Mouse (Mus musculus) thymus, adult 2 months (tissue): ENCODE measurements around the gene Gm10160. TPM values are rescaled to one million over a fixed set of nuclear protein-coding genes. Genes with fewer than 3 reads are reported as not detected.
A peak's percentile ranks its signal among the peaks of the same experiment; 100 is the strongest.

Experiments used
- DNase-seq: peaks from one replicate; pipeline ENCODE4 v3.0.0; 2021
- H3K27ac ChIP-seq: fragments of 200-500 bp; 2 replicates; pipeline ENCODE4 v1.5.1; 2012; ENCODE audit warnings: low read length, control low read depth; ENCODE audit not compliant: control insufficient read depth, insufficient read depth
- H3K27me3 ChIP-seq: fragments of 200-500 bp; 2 replicates; pipeline ENCODE4 v1.6.1; 2012; ENCODE audit warnings: mild to moderate bottlenecking, low read length, moderate library complexity, mixed read lengths; ENCODE audit not compliant: control insufficient read depth, insufficient read depth
- H3K36me3 ChIP-seq: fragments of 200-500 bp; 2 replicates; pipeline ENCODE4 v1.6.1; 2012; ENCODE audit warnings: mild to moderate bottlenecking, low read length, moderate library complexity; ENCODE audit not compliant: control insufficient read depth, insufficient read depth
- H3K4me1 ChIP-seq: fragments of 200-500 bp; replicated peaks from 2 replicates; pipeline ENCODE4 v1.6.1; 2012; ENCODE audit warnings: low read length; ENCODE audit not compliant: control insufficient read depth, insufficient read depth
- H3K4me3 ChIP-seq: fragments of 200-500 bp; 2 replicates; pipeline ENCODE4 v1.5.1; 2012; ENCODE audit warnings: mild to moderate bottlenecking, low read length, control low read depth, moderate library complexity; ENCODE audit not compliant: control insufficient read depth, insufficient read depth
- CTCF ChIP-seq: fragments of 200-500 bp; IDR thresholded peaks from 2 replicates; pipeline ENCODE4 v1.5.1; 2012; ENCODE audit warnings: mild to moderate bottlenecking, control low read depth, low read length, moderate library complexity, borderline replicate concordance; ENCODE audit not compliant: control insufficient read depth, poor library complexity, insufficient read depth; ENCODE audit errors: extremely low read depth
- POLR2A ChIP-seq: fragments of 200-500 bp; IDR thresholded peaks from 2 replicates; pipeline ENCODE4 v1.6.1; 2012; ENCODE audit warnings: mild to moderate bottlenecking, low read length, control low read depth, moderate library complexity; ENCODE audit not compliant: control insufficient read depth, poor library complexity, insufficient read depth; ENCODE audit errors: extremely low read depth
- WGBS: fragments of 180-500 bp; shearing (Covaris S2); methylation state at CpG from one replicate; pipeline ENCODE4 v1.1.7; 2018; 5-methylcytosine and 5-hydroxymethylcytosine counted together
- polyA plus RNA-seq: library from polyadenylated mRNA; depleted of rRNA; stranded (reverse); fragments of >200 nt; gene quantifications from 2 replicates; pipeline ENCODE4 v1.2.3, GENCODE M21; 2012; rRNA removed

Gene Gm10160
- not detected in 2 replicates for polyA plus RNA-seq

DNA sequence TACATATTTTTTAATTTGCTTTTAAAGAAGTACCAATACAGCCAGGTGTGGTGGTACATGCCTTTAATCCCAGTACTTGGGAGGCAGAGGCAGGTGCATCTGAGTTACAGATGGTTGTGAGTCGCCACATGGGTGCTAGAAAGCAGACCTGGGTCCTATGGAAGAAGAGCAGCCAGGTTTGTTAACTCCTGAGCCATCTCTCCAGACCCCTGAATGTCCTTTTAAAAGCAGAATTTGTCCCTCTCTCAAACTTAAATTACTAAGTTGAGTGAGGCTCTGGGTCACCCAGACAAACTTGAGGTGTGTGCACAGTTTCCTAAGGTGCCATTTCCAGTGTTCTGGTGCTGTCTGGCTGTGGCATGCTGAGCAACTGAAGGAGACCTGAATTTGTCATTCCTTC, at the start of gene Gm10160:
Gene Gm10160, minus strand, starts transcription at position 101 of the 400 bp plus-strand sequence.
- WGBS = 82% methylated on average over 1 of the region's 1 CpGs
- H3K27ac ChIP-seq = no peak within 1 kb of the TSS
- H3K4me3 ChIP-seq = no peak within 1 kb of the TSS
- no peaks in the 10 kb centered on the region for H3K27me3 ChIP-seq
- no peak for DNase-seq
- peaks cover 15% of the 10 kb centered on the region for H3K4me1 ChIP-seq
- H3K36me3 ChIP-seq = no peaks in the 10 kb centered on the region
- no peak for TF ChIP-seq POLR2A
- no peak for TF ChIP-seq CTCF

DNA sequence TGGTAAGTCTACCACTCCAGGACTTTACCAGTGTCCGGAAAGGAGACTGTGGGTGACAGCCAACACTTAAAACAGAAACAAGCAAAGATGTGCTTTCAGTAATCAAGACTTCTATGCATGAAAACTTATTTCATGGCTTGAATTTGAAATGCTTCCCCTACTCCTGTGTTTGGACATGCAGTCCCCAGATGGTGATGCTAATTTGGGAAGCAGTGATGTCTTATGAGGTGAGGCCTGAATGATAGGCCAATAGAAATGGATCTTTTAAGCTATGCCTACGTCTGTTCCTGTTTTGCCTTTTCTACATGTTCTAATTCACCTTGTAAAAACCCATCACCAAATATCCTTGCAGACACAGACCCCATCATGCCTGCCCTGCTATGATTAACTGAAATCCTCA, 49.3 kb upstream of the Gm10160 start:
- H3K27me3 ChIP-seq = no peaks in the 10 kb centered on the region
- H3K4me1 ChIP-seq = no peaks in the 10 kb centered on the region
- no peaks in the 10 kb centered on the region for H3K36me3 ChIP-seq
- no peak overlapping the region for H3K4me3 ChIP-seq
- TF ChIP-seq CTCF = no peak
- TF ChIP-seq POLR2A = no peak
- no peak for DNase-seq
- 96% methylated on average over 2 of the region's 2 CpGs for WGBS
- H3K27ac ChIP-seq = no peak overlapping the region

DNA sequence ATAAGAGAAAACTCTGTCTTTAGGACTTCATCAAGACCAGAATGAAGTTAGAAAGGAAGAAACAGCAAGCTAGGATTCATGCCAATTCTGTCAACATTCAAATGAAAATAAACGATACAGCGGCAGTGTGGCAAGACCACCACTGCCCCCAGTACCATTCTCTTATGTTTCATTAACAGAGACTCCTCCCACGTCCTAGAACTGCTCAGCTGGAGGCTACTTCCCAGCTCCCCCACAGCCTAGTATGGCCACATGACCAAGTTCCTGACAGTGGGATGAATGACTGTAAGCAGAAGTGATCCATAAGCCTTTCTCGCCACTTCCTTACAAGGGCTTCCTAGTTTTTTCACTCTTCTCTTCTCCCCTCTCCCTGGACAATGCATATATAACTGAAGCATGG, 48.5 kb upstream of the Gm10160 start:
- 92% methylated on average over 4 of the region's 4 CpGs for WGBS
- Histone ChIP-seq H3K4me3 (no peak overlapping the region), H3K4me1 (no peaks in the 10 kb centered on the region), H3K27me3 (no peaks in the 10 kb centered on the region), H3K27ac (no peak overlapping the region), H3K36me3 (no peaks in the 10 kb centered on the region)
- TF ChIP-seq POLR2A (no peak), CTCF (no peak)
- DNase-seq = no peak

DNA sequence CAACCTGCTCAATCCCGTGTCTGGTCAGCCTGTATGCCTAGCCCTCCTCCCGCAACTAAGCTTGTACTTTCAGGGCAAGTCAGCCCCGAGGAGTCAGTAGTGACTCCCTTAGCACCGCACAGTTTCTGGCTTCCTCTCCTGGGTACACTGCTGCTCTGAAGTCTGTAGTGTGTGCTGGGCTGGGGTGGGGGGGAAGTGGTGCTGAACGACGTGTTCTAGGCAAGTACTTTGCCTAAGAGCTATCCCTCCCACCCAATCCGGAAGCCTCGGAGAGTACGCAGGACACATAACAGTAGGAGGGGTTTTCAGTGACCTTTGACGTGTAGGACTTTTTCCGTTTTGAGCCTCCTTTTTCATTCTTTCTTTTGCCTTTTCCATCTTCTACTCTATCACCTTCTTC, 43.8 kb upstream of the Gm10160 start:
- WGBS = 83% methylated on average over 11 of the region's 11 CpGs
- TF ChIP-seq POLR2A = no peak
- TF ChIP-seq CTCF = no peak
- no peaks in the 10 kb centered on the region for H3K4me1 ChIP-seq
- no peak overlapping the region for H3K4me3 ChIP-seq
- no peaks in the 10 kb centered on the region for H3K36me3 ChIP-seq
- H3K27ac ChIP-seq = no peak overlapping the region
- no peaks in the 10 kb centered on the region for H3K27me3 ChIP-seq
- DNase-seq = no peak

DNA sequence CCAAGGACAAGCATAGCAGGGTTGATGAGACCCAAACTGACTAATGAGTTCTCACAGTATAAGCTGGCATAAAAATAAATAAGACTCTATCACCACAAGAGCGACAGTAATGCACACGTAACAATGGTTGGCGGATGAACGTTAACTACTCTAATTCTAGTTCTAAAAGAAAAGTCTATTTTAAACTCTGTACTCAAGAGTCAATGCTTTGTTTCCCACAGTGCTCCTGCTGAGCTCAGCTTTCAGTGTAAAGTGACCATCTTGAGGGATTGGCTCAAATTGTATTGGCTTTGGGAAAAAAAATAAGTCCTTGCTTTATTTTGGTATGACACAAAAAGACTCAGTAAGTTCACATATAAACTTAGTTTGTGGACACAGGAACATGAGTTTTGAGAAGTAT, 29.5 kb upstream of the Gm10160 start:
- peaks cover 15% of the 10 kb centered on the region for H3K36me3 ChIP-seq
- H3K27me3 ChIP-seq = no peaks in the 10 kb centered on the region
- no peak overlapping the region for H3K4me3 ChIP-seq
- no peak for TF ChIP-seq CTCF
- TF ChIP-seq POLR2A = no peak
- WGBS = 98% methylated on average over 4 of the region's 4 CpGs
- no peak for DNase-seq
- no peak overlapping the region for H3K27ac ChIP-seq
- H3K4me1 ChIP-seq = peaks cover 7% of the 10 kb centered on the region

DNA sequence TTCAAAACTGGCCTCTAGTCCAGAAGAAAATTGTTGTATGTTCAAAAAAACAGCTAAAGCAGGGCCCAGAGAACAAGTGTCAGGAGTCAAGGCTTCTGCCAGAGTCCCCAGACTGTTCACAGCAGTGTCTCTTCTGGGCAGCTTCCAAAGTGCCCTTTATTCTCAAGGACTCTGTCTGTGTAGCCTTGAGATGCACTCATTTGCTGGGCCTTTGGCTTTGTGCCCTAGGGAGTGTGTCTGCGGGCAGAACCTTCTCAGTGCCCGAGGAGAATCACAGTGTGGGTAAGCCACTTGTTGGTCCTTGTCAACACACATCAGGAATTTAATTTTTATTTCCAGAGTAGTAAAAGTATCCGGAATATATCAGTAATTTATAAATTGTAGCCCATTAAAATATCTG, 26.0 kb upstream of the Gm10160 start:
- no peak for DNase-seq
- Histone ChIP-seq H3K4me1 (peaks cover 19% of the 10 kb centered on the region), H3K4me3 (no peak overlapping the region), H3K27me3 (no peaks in the 10 kb centered on the region), H3K27ac (peak overlapping the region; percentile 70; the same call in 1 of the 2 replicates), H3K36me3 (peaks cover 19% of the 10 kb centered on the region)
- TF ChIP-seq POLR2A = no peak
- no peak for TF ChIP-seq CTCF
- 80% methylated on average over 3 of the region's 3 CpGs for WGBS

DNA sequence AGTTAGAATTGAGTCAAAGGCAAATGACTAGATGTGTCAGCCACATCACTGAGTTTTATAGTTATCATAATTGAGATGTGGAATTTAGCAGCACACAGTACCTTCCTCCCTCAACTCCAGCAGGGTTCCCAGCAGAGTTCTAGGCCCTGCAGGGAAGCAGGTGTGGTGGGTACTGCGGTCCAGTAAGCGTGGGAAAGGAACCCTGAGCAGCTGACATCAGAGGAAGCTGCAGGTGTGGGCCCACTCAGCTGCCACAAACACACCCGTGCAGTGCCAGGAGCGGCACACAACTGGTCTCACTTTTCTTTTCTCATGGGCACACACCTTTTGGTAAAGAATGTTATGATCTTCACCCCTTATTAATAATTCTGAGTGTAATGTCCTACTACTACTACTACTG, 25.2 kb upstream of the Gm10160 start:
- peaks cover 19% of the 10 kb centered on the region for H3K36me3 ChIP-seq
- peak; percentile 75 for DNase-seq
- TF ChIP-seq CTCF (no peak), POLR2A (no peak)
- WGBS = 7% methylated on average over 4 of the region's 4 CpGs
- peaks cover 21% of the 10 kb centered on the region for H3K4me1 ChIP-seq
- no peak overlapping the region for H3K4me3 ChIP-seq
- no peaks in the 10 kb centered on the region for H3K27me3 ChIP-seq
- H3K27ac ChIP-seq = peak overlapping the region; percentile 49; the same call in 1 of the 2 replicates
